Mouse (Mus musculus) right cerebral cortex, postnatal 25 days (tissue): Measurements from ENCODE around the gene Rnase10.
A peak's percentile ranks its signal among the peaks of the same experiment; 100 is the strongest.
"Not testable (repeated sequence)": the region's sequence is repeated elsewhere in the genome, so short reads cannot be mapped to it uniquely, and the experiment has no call there.

Experiments used
- DNase-seq: peaks from one replicate; pipeline ENCODE4 v3.0.0; 2022

The Rnase10 gene

DNA sequence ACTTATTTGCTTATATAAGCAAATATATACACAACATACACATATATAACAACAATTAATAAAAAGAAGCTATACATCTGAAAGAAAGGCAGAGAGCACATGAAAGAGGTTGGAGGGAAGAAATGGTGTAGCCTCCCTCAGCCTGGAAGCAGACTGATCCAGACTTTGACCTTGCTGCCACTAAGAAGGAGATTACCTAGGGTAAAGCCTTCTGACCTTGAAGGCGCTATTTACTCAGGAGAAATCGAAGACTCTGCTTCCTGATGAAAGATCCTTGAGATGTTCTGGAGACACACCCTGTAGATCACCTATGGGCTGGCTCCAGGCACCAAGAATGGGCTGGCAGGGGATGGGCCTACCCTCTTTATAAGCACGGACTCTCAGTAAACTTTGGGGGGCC is 7.2 kb downstream of the Rnase10 start:
- DNase-seq: not testable (repeated sequence)

DNA sequence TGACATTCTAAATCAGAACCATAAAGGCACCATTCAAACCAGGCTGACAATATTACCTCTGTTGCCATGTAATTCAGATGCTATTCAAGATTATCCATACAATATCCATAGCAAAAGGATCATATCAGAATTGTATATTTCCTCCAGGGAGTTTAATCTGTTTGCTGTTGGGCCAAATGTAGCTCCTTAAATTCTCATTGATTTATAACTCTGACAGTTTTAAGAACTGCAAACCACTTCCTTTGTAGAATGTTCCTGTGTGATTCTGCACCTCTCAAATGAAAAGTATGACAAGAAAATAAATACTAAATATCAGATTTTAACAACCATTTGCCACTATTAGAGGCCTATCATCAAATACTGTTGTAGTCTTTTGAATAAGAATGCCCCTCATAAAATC is 8.2 kb downstream of the Rnase10 start:
- no peak for DNase-seq

DNA sequence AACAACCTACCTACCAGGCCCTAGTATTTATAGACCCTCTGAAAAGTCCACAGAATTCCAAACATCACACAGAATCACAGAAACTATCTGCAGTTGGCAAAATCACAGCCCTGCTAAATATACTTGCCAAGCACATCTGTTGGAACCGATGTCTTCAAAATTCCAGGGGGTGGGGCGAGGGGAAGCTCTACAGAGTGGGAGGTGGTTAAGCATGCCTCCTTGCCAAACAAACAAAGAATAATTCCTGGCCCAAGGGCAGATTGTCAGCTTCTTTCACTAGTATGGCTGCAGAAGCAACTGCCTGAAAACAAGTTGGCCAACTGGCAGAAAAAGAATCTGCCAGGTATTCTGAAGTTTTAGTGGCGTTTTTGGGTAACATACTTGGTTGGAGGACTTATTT is 9.7 kb downstream of the Rnase10 start:
- no peak for DNase-seq

DNA sequence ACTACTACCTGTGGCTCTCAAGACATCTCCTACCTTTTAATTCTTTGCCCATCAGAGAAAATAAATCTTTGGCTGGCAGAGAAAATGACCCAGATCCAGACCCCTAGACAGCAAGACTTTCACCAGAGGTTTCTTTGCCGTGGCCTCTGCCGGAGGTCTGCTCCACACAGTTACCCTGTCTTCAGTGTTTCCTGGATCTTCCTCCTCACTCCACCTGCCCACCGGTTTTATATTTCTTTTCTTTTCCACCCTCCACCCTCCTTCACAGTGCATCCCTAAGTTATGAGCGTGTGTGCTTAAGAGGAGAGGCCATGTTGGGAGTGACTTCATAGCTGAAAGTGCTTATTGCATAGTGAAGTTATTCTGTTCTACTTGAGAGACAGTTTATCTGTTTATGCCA is 15.9 kb downstream of the Rnase10 start:
- no peak for DNase-seq

DNA sequence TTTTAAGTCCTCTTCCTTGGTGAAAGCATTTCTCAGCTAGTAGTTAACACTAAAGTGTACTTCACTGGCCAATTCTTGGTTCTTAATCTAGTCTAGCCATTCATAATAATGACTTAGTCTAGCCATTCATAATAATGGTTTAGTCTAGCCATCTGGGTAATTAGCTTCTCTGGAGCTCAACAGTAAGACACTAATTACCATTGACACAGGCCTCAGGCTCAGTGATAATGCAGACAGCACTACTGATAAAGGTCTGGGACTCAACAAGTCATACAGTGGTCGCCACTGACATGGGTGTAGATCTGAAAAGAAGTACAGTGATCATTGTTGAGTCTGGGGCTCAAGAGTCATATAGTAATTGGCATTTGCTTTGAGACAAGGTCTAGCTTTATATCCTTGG is 17.3 kb downstream of the Rnase10 start:
- DNase-seq: no peak

DNA sequence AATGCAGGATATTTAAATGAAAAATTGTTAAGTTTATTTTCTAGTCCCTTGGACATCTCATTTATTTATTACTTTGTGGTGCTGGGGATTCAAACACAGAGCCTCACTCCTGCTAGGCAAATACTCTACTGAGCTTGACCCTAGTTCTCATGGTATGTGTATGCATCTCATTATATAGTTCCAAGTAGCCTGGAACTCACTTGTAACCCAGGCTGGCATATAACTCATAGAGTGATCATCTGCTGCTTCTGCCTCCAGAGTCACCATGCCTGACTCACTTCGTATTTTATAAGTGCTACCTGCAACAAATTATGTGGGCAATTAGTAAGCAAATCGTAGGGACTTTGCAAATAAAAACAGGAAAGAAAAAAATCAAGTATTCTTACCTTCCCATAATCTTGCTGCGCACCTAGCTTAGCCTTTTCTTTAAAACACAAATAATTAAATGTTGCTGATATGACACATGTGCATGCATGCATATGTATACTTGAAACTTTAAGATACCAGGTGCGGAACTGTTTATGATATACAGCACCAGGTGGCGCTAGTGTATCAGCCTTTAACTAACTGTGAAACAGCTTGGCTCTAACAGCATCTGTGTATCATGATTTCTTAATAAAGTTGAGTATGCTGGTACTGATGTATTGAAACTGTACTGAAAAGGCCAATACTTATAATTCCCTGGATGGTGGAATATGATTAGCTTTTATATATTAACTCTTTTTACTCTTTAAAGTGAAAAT is 19.0 kb downstream of the Rnase10 start:
- DNase-seq: peak; percentile 34

DNA sequence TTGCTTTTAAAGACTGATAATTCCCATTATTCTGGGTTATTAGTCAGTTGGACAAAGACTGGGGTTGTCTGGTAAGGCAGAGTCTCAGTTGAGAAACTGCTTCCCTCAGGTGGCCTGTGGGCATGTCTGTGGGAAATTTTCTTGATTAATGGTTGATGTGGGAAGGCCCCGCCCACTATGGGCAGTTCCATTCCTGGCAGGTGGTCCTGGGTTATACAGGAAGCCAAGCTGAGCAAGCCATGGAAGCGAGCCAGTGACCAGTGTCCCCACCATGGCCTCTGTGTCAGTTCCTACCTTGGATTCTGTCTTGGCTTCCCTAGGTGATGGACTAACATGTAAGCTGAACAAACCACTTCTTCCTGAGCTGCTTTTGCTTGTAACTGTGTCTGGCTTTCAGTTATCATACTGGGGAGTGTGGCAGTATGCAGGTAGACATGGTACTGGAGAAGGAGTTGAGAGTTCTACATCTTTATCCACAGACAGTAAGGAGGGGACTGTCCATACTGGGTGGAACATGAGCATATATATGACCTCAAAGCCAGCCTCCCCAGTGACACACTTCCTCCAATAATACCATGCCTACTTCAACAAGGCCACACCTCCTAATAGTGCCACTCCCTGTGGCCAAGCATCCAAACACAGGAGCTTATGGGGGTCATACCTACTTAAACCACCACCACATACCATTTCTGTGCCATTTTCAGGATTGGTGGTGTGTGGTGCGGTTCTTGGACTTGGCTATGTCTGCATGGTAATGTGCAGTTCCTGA is 20.0 kb downstream of the Rnase10 start:
- no peak for DNase-seq

DNA sequence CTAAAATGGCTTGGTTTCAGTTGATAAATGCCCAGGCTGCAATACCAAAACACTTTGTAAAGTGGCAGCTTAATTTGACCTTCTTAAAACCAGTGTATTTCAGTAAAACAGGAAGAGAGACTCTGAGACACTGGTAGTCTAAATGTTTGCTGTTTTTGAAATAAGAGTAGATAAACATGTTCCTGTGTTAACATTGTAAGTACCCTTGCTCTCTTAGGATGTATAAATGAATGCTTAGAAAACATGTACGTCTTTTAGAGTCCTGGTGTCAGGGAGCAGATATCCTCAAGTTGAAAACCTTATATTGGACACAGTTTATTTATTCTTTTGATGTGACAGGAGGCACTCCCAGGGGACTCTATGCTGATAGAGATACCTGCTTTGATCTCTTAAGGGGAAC is 27.7 kb downstream of the Rnase10 start:
- DNase-seq: no peak

DNA sequence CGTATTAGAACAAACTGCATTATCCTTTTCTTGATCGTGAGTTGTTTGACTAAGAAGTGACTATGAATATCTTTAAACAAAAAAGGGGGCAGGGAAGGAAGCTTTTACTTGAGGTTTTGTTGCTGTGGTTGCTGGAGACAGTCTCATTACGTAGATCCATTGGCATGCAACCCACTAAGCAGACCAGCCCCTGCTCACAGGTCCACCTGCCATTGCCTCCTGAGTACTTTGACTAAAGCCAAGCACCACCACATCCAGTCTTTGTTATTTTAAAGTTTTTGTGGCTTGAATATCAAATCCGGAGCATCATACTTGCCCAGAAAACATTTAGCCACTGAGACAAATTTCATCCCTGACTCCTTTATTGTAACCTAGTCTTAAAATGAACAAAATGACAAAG is 28.7 kb downstream of the Rnase10 start:
- no peak for DNase-seq

DNA sequence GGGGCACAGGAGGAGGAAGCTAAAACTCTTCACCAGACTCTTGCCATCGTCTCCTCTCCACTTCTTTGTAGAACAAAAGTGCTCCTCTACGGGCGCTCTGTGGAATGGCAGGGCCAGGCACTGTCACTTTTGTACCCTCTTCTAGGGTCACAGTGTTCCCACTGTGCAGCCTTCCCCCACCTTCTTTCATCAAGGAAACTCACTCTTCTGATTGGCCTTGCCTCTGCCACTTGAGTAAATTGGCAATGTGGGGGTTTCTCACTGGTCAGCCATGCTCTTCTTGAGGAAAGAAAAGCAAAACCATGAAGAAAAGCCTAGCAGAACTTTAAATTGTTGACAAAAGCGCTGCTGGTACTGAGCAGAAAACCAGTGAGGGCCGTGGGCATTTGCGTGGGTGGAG is 34.2 kb downstream of the Rnase10 start, which contains the start of gene Rnase9:
Gene Rnase9, minus strand, starts transcription at position 101 of the 400 bp plus-strand sequence.
- no peak for DNase-seq

DNA sequence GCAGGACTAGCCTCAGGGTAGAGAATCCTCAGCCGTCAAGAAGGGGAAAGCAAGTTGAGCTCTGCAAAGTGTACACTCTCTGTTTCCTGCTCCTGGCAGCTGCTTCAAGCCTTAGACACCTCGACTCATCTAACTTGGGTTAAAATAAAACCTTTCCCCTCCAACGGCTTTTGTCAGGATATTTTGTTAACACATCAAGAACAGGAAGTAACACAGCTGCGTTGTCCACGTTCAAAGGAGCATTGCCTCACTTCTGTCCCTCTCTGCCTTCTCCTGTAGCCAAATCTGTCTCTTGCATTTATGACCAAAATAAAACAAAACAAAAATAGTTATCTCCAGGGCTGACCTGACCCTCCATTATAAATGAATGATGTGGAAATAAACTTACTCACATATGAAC is 40.3 kb downstream of the Rnase10 start:
- no peak for DNase-seq

DNA sequence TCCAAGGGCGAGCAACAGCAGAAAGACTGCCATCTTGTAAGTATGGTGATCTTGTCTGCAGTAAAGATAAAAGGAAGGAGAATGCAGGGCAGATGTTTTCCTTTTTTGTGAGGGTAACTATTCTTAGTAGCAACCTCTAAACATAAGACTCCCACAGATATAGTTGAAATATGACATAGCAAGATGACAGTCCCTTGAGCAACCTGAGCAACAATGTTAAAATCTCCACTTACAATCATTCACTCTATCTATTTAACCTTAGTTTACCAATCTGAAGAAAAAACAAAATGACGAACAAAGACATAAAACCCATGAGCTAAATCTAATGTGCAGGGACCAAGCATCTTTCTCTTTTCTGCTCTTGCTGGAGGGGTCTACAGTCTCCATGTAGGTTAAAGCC is 42.5 kb downstream of the Rnase10 start, which contains the start of gene Rnase11:
Gene Rnase11, minus strand, starts transcription at position 101 of the 400 bp plus-strand sequence.
- no peak for DNase-seq

DNA sequence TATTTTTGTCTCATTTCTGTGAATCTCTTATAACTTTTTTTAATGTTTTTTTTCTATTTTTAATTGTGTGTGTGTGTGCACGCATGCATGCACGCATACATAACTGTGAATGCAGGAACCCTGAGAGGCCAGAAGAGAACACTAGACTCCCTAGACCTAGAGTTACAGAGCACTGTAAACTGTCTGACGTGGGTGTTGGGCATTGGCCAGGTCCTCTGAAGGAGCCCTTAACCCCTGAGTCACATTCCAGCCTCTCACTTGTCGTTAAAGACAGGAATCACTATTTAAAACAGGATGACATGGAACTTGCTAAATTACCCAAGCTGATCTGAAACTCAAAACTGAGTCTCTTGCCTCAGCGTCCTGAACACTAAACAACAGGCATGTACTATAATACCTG is 44.4 kb downstream of the Rnase10 start:
- DNase-seq: no peak

DNA sequence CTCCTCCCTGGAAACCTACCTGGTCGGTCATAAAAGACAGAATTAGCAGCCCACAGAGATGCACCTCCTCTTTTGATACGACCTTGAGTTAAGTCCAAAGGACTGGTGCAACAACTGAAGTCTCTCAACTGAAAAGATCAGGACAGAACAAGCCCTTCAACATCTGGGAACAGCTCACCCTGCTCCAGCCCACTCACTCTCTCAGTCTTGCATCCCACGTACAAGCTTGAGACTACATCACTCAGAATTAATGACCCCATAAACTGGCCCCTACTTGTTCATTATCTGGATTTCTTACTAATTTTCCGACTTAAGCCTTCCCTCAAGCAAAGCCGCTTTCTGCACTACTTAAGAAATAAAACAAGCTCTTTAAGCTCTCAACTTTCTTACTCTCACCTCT is 45.6 kb downstream of the Rnase10 start:
- DNase-seq: no peak

DNA sequence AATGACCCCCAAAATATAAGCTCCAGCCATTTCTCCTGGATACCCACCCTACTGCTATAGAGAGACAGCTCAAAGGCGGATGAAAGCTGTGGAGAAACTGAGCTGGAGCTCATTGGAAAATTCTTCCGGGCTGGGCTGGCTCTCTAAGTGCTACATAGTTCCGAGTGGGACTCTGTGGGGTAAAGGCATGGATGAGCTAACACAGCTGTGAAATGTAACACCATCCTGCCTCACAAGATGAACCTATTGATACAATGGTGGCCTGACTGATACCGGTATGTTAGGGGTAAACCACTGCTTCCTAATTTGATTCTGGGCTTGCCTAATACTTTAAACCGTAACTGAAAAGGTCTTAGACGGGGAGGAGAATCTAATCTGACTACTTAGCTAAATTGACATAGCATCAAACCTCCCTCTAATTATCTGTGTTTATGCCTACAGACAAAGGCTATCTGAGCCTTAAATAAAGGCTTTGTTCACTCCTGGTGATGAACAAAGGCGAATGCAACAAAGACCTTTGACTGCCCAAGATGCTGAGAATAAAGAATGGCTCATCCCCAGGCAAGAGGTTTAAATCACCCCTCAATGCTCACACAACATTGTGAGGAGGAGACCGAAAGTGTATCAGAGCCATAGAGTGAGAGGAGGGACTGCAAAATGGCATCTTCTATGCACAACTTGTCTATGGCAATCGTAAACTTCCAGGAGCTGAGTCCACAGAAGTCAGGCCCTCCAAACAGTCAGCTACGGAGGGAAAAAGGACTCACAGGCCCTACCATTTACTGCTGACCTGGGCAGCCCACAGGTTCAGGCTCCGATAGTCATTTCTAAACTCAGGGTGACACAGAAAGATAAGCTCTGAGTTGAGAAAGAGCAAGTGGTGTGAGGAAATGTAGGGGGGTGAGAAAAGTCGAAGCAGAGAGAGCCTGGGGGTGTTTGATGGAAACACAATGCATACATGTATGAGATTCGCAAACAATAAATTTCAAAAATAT is 47.0 kb downstream of the Rnase10 start:
- DNase-seq: no peak

DNA sequence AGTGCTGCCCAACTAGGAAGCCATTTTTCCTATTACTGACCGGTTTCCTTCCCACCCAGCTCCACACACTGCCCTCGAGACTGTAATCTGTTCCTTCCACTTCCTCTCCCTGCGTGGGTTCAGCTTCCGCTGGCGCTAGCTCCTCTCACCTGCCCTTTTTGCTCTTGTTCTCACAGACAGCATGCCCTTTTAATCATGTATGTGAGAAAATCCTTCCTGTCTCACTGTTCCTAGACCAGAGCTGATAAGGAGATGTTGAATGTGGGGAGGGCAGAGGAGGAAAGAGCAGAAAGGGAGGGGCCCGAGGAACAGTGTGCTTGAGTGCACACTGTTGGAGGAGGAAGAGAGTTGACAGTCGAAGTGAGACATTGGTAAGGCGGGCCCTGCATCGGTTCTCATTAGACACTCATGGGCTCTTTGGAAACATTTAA is 49.9 kb downstream of the Rnase10 start, which contains the start of gene Rnase12:
Gene Rnase12, minus strand, starts transcription at position 261 of the 431 bp plus-strand sequence.
- no peak for DNase-seq
